Mouse (Mus musculus) midbrain, postnatal 0 days (tissue): ENCODE measurements around the gene Arl5c. TPM values are rescaled to one million over a fixed set of nuclear protein-coding genes. Genes with fewer than 3 reads are reported as not detected.

ENCODE experiments used
- ATAC-seq: fragments of 200-750 bp; cut with Nextera tagmentation; 2 replicates; pipeline ENCODE4 v1.8.0; 2017; ENCODE audit warnings: moderate number of reproducible peaks, mild to moderate bottlenecking, moderate TSS enrichment, moderate library complexity; ENCODE audit not compliant: low FRiP score
- DNase-seq: peaks from one replicate; pipeline ENCODE4 v3.0.0-alpha.2; 2015; ENCODE audit warnings: low spot score
- H3K27ac ChIP-seq: fragments of 300-500 bp; sonication (generic); 2 replicates; pipeline ENCODE4 v1.5.1; 2014; ENCODE audit warnings: low read depth, mild to moderate bottlenecking, low read length, mixed read lengths
- H3K27me3 ChIP-seq: fragments of 300-500 bp; sonication (generic); 2 replicates; pipeline ENCODE4 v1.6.1; 2014; ENCODE audit warnings: low read length, control low read depth, mixed read lengths; ENCODE audit not compliant: insufficient read depth
- H3K36me3 ChIP-seq: fragments of 300-500 bp; sonication (generic); 2 replicates; pipeline ENCODE4 v1.6.1; 2014; ENCODE audit warnings: low read length, control low read depth, mixed read lengths; ENCODE audit not compliant: insufficient read depth
- H3K4me1 ChIP-seq: fragments of 300-500 bp; sonication (generic); 2 replicates; pipeline ENCODE4 v1.6.1; 2014; ENCODE audit warnings: mild to moderate bottlenecking, control low read depth, antibody characterized with exemption, low read length, mixed read lengths; ENCODE audit not compliant: insufficient read depth
- H3K4me2 ChIP-seq: fragments of 300-500 bp; sonication (generic); 2 replicates; pipeline ENCODE4 v1.6.1; 2014; ENCODE audit warnings: low read depth, mild to moderate bottlenecking, low read length, mixed read lengths; ENCODE audit not compliant: poor library complexity, severe bottlenecking
- H3K4me3 ChIP-seq: fragments of 300-500 bp; sonication (generic); 2 replicates; pipeline ENCODE4 v1.5.1; 2014; ENCODE audit warnings: low read depth, mild to moderate bottlenecking, low read length, moderate library complexity
- H3K9ac ChIP-seq: fragments of 300-500 bp; sonication (generic); replicated peaks from 2 replicates; pipeline ENCODE4 v1.6.1; 2014; ENCODE audit warnings: mild to moderate bottlenecking, low read length, moderate library complexity, mixed read lengths; ENCODE audit not compliant: poor library complexity, severe bottlenecking
- H3K9me3 ChIP-seq: fragments of 300-500 bp; sonication (generic); 2 replicates; pipeline ENCODE4 v1.6.1; 2016; ENCODE audit warnings: low read length, control low read depth
- CTCF ChIP-seq: IDR thresholded peaks from 2 replicates; pipeline ENCODE4 v1.5.1; 2016; ENCODE audit warnings: antibody characterized with exemption, mild to moderate bottlenecking
- WGBS: fragments of 180-500 bp; shearing (Covaris S2); extraction: QIAGEN DNeasy Blood & Tissue Kit; methylation state at CpG from one replicate; pipeline ENCODE4 v1.1.7; 2014; 5-methylcytosine and 5-hydroxymethylcytosine counted together
- polyA plus RNA-seq: library from polyadenylated mRNA; unstranded; fragments of >200 nt; fragmentation: Nextera tagmentation; extraction: Ambion mirVana; gene quantifications from 2 replicates; pipeline ENCODE4 v1.2.1, GENCODE M21; 2015
- total RNA-seq: library from RNA; depleted of rRNA; stranded (reverse); fragments of >200 nt; gene quantifications from 2 replicates; pipeline ENCODE4 v1.2.3, GENCODE M21; 2014

The Arl5c gene
- total and polyA plus RNA-seq, 2 experiments from 2014 or later, result 1.1 to 2.9 TPM

GRCm38 (mm10) chr11:98021565-98022252 is 25.7 kb upstream of the Arl5c start:
- DNase-seq (peak; percentile 79), ATAC-seq (peak; percentile 32)
- peaks cover 20% of the 10 kb centered on the region; the same call in 1 of the 2 replicates for H3K4me1 ChIP-seq
- H3K27me3 ChIP-seq, result no peaks in the 10 kb centered on the region
- 5% methylated on average over 32 of the region's 34 CpGs for WGBS
- H3K4me3 ChIP-seq, result peak overlapping the region; percentile 96
- H3K9ac ChIP-seq, result peak overlapping the region; percentile 99
- H3K27ac ChIP-seq, result peak overlapping the region; percentile 96
- H3K9me3 ChIP-seq, result no peaks in the 10 kb centered on the region
- TF ChIP-seq CTCF, result no peak
- peaks cover 15% of the 10 kb centered on the region for H3K36me3 ChIP-seq
- peak overlapping the region; percentile 81 for H3K4me2 ChIP-seq

- H3K9me3 ChIP-seq, result no peaks in the 10 kb centered on the region
- ATAC-seq (no peak), DNase-seq (no peak)
- no peaks in the 10 kb centered on the region for H3K27me3 ChIP-seq
- 0 out of 2 replicates have a peak, but pooled peaks have one; percentile 1 for TF ChIP-seq CTCF
- peaks cover 20% of the 10 kb centered on the region; the same call in 1 of the 2 replicates for H3K4me1 ChIP-seq
- peak overlapping the region; percentile 81 for H3K4me2 ChIP-seq
- WGBS, result 32% methylated on average over 2 of the region's 2 CpGs
- peak overlapping the region; percentile 96 for H3K4me3 ChIP-seq
- H3K36me3 ChIP-seq, result peaks cover 20% of the 10 kb centered on the region
- peak overlapping the region; percentile 96 for H3K27ac ChIP-seq
- H3K9ac ChIP-seq, result peak overlapping the region; percentile 99
Observed at GRCm38 (mm10) chr11:98021118-98021517, 25.1 kb upstream of the Arl5c start.

DNA sequence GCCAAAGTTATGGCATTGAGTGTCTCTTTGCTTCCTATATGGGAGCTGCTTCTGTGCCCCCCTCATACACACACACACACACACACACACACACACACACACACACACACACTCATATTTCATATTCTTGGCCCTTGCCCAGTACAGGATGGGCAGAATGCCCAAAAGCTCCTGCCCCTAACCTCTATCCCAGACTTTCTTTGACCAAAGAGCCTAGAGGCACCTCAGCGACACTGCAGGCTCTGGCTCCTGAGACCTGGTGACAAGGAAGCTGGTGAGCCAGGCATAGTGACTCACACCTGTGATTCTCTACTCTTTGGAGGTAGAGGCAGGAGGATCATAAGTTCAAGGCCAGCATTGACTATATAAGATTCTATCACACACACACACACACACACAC is 24.7 kb upstream of the Arl5c start:
- H3K27me3 ChIP-seq, result no peaks in the 10 kb centered on the region
- ATAC-seq (no peak), DNase-seq (no peak)
- H3K9ac ChIP-seq, result peak overlapping the region; percentile 55
- H3K4me3 ChIP-seq, result peak overlapping the region; percentile 96
- H3K36me3 ChIP-seq, result peaks cover 24% of the 10 kb centered on the region
- H3K4me2 ChIP-seq, result peak overlapping the region; percentile 81
- H3K9me3 ChIP-seq, result no peaks in the 10 kb centered on the region
- H3K27ac ChIP-seq, result no peak overlapping the region
- TF ChIP-seq CTCF, result peak; percentile 9; the same call in 1 of the 2 replicates
- peaks cover 20% of the 10 kb centered on the region; the same call in 1 of the 2 replicates for H3K4me1 ChIP-seq
- 25% methylated on average over 1 of the region's 1 CpGs for WGBS

- H3K4me3 ChIP-seq, result peak overlapping the region; percentile 96
- ATAC-seq, result no peak
- H3K27ac ChIP-seq, result peak overlapping the region; percentile 34
- 16% methylated on average over 7 of the region's 8 CpGs for WGBS
- no peak for DNase-seq
- H3K27me3 ChIP-seq, result no peaks in the 10 kb centered on the region
- no peaks in the 10 kb centered on the region for H3K9me3 ChIP-seq
- H3K4me1 ChIP-seq, result peaks cover 20% of the 10 kb centered on the region; the same call in 1 of the 2 replicates
- TF ChIP-seq CTCF, result no peak
- peak overlapping the region; percentile 55 for H3K9ac ChIP-seq
- peaks cover 28% of the 10 kb centered on the region for H3K36me3 ChIP-seq
- H3K4me2 ChIP-seq, result peak overlapping the region; percentile 81
Observed at GRCm38 (mm10) chr11:98019883-98020610, 24.1 kb upstream of the Arl5c start.

DNA sequence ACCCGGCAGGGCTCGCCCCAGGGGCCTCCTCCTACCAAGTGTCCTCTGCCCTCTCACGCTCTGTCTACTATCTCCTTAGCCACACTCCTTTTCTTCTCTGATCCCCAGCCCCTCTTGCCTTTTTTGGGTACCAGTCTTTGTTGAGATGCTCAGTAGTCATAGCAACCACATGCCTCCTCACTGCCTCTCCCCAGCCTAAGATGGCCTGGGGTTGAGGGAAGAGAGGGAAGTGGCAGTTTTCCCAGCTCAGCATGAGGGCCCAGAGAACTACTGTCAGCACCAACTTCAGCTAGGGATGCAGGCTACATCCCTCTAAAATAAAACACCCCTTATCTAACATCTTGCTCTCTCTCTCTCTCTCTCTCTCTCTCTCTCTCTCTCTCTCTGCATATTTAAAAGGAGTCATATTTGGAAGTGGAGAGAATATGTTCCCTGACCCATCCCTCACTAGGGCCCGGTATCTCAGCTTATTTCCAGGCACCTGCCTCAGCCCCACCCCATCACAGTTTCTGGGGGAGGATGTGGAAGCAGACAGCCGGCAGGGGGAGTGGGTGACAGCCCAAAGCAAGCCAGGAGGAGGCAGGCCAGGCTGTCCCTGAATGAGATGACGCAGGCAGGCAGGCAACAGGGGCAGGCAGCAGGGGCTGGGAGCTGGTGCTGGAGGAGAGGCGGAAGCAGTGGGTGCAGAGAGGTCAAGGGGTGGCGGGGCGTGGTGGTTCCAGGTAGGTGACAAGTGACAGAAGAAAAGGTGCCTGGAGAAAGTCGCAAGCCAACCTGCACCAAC is 23.1 kb upstream of the Arl5c start:
- peak; percentile 71 for TF ChIP-seq CTCF

More for the DNA sequence above, 23.1 kb upstream of the Arl5c start:
- H3K9ac ChIP-seq, result no peak overlapping the region
- no peaks in the 10 kb centered on the region for H3K27me3 ChIP-seq
- 0 out of 2 replicates have a peak overlapping the region, but pooled peaks have one; percentile 96 for H3K4me3 ChIP-seq
- DNase-seq, result peak; percentile 55
- H3K4me1 ChIP-seq, result peaks cover 20% of the 10 kb centered on the region; the same call in 1 of the 2 replicates
- peak overlapping the region; percentile 81 for H3K4me2 ChIP-seq
- WGBS, result 27% methylated on average over 10 of the region's 10 CpGs
- peaks cover 36% of the 10 kb centered on the region for H3K36me3 ChIP-seq
- no peaks in the 10 kb centered on the region for H3K9me3 ChIP-seq
- no peak for ATAC-seq
- H3K27ac ChIP-seq, result peak overlapping the region; percentile 34; the same call in 1 of the 2 replicates
